Mouse (Mus musculus): ENCODE results near the gene Topaz1.
"Not testable (repeated sequence)": the region's sequence is repeated elsewhere in the genome, so short reads cannot be mapped to it uniquely, and the experiment has no call there.

The Topaz1 gene

GRCm38 (mm10) chr9:122812386-122812785 lies 65.2 kb downstream of the Topaz1 start:
- DNase-seq (ENCODE audit: low spot score) = no peak

- DNase-seq (ENCODE audit: low spot score) = no peak
Measured at GRCm38 (mm10) chr9:122814775-122815174, 67.6 kb downstream of the Topaz1 start.

GRCm38 (mm10) chr9:122815239-122815851 lies 68.2 kb downstream of the Topaz1 start:
- no peak for DNase-seq (ENCODE audit: low spot score)

GRCm38 (mm10) chr9:122823374-122824017 lies 76.3 kb downstream of the Topaz1 start:
- DNase-seq (ENCODE audit: low spot score) = no peak

GRCm38 (mm10) chr9:122826743-122827142 lies 79.6 kb downstream of the Topaz1 start:
- DNase-seq (ENCODE audit: low spot score) = no peak

GRCm38 (mm10) chr9:122829826-122830380 lies 82.8 kb downstream of the Topaz1 start:
- no peak for DNase-seq (ENCODE audit: low spot score)

- DNase-seq (ENCODE audit: low spot score) = no peak
Measured at GRCm38 (mm10) chr9:122836126-122836525, 89.0 kb downstream of the Topaz1 start.

- no peak for DNase-seq (ENCODE audit: low spot score)
Measured at GRCm38 (mm10) chr9:122836790-122837189, 89.6 kb downstream of the Topaz1 start.

GRCm38 (mm10) chr9:122837216-122837615 lies 90.1 kb downstream of the Topaz1 start:
- DNase-seq (ENCODE audit: low spot score) = no peak

- peak; percentile 41 for DNase-seq (ENCODE audit: low spot score)
Measured at GRCm38 (mm10) chr9:122837680-122838079, 90.5 kb downstream of the Topaz1 start.

GRCm38 (mm10) chr9:122843760-122844159 lies 96.6 kb downstream of the Topaz1 start, which contains the start of gene Gm35549:
Gm35549 (minus strand) TSS chr9:122844035.
- no peak for DNase-seq (ENCODE audit: low spot score)

GRCm38 (mm10) chr9:122845621-122846020 lies 98.5 kb downstream of the Topaz1 start:
- DNase-seq (ENCODE audit: low spot score) = no peak

- no peak for DNase-seq (ENCODE audit: low spot score)
Measured at GRCm38 (mm10) chr9:122846156-122846555, 99.0 kb downstream of the Topaz1 start.

GRCm38 (mm10) chr9:122847811-122848311 lies 100.7 kb downstream of the Topaz1 start:
- DNase-seq (ENCODE audit: low spot score) = not testable (repeated sequence)
